Mouse (Mus musculus) Muller cell, postnatal 12 days (primary cell): ENCODE measurements at regions not wholly inside any gene's neighbourhood (a gene's known extent, or its start where the extent isn't known, plus 50 kb on each side); places are given as distances from the start of the nearest gene placed in this dataset.

Experiments
- DNase-seq: peaks from one replicate; pipeline ENCODE4 v3.0.0-alpha.2; 2015; ENCODE audit errors: inconsistent ontology term

DNA sequence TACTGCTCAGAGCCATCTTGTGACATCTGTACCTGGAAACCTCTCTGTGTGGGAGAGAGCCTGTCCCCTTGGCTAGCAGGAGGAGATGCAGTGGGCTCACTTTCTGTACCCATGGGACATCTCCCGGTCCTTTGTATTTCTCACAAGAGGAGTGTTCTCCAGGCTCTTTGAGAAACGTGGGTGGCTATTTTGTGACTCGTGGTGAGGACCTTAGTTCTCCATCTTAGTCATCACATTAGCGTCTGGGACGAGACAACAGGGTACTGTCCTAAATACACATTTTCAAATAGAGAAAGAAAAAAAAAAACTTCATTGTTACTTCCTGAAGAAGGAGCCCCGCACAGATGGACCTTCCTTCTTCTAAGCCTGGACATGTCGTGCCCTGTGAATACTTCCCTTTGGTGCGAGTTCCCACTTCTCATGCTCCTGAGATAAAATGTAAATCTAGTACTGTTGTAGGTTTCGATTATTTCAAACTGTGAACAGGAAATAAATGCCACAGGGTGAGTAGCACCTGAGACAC is 366.8 kb upstream of the Runx1 start:
- DNase-seq: peak; percentile 60

DNA sequence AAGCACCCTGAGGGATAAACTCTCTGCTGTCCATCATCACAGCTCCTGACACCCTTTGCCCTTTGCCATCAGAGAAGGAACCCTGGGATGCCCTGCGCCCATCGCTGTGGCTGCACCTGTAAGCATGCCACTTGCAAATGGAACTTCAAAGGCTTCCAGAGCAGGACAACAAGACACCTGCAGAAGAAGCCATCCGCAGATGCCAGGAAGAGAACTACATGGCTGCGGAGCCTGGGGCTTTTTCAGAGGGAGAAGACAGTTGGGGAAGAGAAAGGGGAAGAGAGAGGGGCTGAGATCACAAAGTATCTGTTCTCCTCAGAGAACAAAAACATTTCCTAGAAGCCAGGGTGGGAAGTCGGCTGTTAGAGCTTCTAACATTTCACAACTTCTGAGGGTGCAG is 365.2 kb upstream of the Runx1 start:
- DNase-seq: no peak

DNA sequence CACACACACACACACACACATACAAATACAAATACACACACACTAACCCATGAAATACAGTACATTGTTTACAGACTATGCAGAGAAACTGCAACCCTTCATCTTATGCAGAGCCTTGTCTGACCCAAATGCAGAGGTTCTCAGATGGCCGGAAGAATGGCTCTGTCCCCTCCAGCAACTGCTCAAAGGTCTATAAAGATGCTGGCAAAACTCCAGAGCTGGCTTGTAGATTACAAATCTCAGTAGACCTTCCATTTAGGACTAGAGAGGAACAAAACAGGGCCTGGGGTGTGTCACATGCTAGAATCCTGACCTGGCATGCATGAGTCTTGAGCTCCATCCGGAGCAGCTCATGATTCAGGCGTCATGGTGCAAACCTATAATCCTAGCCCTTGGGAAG is 364.4 kb upstream of the Runx1 start:
- DNase-seq: no peak

DNA sequence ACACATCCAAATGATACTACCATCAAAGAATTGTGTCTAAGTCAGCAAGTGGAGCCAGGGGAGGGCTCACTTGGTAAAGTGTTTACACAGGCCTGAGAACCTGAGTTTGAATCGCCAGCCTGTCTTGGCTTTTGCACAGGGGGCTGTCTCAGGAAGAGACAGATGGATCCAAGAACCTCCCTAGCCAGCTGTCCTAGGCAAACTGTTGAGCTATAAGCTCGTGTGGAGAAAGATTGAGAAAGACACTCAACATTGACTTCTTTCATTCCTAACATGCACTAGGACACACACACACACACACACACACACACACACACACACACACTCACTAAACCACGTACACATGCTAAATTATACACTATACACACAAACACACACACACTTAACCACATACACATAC is 363.9 kb upstream of the Runx1 start:
- no peak for DNase-seq

DNA sequence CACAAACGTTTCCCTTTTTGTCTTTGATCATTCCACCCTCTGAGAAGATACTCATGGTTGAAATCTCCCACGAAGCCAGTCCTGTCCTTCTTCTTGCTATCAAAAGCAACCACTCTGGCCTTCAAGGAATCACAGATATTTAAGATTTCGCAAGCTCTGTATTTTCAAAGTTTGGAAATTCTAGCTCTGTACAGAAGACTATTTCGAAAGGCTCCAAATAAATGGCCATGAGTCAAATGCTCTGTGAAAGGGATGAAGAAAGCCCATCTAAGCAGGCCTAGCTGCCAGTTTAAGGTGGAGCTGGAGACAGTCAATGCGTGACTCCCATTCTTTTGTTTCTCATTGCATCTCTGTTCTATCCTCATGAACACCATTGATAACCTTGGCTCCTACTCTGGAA is 363.5 kb upstream of the Runx1 start:
- peak; percentile 49 for DNase-seq

DNA sequence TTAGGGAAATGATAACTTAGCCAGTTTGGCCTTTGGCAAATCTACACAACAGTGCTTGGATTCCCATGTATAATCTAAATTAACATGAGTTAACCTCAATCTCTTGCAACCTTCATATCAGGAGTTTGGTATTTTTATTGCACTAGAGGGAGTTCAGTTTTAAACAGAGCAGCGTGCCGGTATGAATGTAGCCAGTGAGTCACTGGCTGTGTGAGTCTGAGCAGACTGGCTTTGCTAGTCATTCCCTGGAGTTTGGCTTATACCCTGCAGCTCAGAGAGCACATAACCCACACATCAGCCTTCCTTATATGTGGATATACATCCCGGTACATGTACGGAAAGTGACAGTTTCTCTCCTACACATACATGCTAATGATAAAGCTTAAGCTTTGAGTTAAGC is 360.6 kb upstream of the Runx1 start:
- DNase-seq: no peak

DNA sequence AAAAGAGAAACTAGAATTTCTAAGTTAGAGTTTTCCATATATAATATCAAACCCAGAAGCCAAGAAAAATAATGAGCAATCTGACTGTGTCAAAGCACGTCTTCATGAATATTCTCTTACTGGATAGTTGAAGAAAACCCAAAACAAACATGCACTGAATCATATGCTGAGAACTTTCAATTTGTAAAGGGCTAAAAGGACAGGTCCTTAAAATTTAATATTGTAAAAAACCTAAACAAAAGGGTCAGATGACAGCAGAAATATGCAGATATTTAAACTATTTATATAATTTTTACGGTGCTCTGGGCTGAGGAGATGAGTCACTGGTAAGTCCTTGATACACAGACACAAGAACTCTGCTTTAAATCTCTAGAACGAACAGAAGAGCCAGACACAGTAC is 356.7 kb upstream of the Runx1 start:
- peak; percentile 52 for DNase-seq

DNA sequence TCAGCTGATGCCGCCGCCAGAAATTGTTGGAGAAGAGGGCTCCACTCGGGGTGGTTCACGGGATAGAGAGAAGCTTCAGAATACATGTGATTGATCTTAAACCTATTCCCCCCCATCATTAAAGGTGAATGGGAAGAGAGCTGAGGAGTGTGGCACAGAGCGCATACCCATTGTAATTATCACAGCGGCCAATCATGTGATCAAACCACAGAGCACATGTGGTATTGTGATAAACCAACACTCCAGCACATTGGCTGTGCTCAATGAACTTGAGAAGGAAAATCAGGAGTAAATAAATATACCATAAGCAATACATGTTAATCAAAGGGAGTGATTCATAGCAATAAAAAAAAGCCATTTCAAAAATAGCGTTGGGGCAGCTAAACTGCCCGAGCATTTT is 355.5 kb upstream of the Runx1 start:
- DNase-seq: no peak

DNA sequence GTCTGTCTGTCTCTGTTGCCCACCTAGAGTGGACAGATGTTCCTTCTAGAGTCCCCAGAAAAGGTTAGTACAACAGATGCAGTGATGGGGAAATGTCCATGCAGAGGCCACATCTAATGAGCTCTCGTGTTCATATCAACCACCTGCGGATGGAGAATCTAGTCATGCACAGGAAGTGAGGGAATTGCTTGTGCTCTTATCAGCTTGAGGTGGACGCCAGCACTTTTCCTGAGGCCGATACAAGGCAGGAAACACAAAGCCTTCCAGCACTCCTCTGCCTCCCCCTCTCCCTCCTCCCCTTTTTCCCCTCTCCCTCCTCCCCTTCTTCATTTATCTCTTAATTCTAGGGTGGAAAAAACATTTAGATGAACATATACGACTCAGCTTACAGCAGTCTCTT is 354.3 kb upstream of the Runx1 start:
- DNase-seq: no peak

DNA sequence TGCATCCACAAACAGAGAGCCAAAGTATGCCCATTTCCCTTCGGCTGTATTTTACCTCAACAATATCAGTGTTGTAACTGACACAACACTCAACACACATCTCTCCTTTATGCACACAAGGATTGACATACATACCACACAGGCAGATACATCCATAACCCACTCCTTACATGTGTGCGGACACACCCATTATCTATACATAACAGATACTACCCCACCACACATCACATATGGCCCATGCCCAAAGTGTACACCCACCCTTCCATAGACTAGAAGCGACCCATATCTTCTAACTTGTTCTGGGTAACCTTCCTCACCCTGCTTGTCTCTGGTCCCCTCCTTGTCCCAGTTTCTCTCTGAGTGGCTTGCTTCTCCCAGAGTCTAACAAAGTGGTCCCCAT is 340.7 kb upstream of the Runx1 start:
- no peak for DNase-seq

DNA sequence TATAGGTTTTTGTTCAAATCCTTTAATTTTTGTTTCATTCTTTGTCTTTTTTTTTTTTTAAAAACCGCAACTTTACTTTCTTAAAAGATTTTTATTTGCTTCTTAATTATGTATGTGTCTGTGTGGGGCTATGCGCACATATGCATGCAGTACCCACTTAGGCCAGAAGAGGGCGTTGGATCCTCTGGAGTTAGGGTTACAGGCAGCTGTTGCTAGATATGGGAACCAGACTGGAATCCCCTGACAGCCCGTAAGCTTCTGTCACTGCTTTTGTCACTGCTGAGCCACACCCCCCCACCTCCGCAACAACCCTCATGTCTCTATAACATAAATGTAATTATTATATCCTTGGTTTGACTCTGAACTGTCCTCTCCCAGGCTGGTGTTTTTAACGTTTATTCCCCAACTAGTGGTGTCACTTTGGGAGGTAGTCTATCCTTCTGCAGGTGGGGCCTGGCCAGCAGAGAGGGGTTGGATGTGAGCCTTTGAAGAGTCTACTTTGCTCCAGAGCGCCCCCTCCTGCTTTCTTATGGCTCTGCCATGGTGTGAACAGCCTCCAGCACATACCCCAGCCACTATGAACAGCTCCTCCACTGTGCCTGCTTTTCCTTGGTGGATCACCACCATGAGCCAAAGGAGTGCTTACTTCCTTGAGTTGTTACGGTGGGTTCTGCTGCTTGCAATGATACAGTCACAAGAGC is 332.7 kb upstream of the Runx1 start:
- DNase-seq: no peak

DNA sequence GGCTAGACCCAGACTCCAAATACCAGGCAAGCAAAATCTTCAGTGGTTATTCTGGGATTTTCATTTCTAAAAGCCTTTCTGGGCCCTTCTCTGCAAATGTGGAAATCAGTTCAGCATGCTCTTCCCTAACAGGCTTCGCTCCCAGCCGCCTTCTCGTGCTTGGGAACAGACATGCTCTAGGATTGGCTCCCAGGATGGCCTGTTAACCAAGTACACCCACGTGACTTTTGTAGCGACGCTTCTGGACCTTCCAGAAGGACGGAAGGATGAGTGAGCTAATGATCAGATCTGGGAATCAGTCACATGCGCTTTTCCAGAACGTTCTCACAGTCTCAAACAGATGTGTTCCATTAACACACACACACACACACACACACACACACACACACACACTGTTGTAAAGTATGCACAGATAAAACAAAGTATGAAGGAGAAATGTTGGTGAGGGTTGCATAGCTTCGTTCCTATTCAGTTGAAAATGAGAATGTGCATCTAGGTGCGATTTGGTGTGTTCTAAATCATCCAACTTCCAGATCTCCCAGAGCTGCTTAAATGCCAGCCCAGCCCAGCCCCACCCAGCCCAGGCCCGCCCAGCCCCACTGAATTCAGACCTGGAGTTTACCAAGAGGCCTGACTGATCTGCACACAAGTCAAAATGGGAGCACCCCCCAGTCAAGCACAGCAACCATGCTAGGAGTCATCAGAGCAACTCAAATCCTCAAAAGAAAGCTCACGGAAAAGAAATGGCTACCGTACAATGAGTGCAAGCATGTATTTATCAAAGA is 327.8 kb upstream of the Runx1 start:
- no peak for DNase-seq

DNA sequence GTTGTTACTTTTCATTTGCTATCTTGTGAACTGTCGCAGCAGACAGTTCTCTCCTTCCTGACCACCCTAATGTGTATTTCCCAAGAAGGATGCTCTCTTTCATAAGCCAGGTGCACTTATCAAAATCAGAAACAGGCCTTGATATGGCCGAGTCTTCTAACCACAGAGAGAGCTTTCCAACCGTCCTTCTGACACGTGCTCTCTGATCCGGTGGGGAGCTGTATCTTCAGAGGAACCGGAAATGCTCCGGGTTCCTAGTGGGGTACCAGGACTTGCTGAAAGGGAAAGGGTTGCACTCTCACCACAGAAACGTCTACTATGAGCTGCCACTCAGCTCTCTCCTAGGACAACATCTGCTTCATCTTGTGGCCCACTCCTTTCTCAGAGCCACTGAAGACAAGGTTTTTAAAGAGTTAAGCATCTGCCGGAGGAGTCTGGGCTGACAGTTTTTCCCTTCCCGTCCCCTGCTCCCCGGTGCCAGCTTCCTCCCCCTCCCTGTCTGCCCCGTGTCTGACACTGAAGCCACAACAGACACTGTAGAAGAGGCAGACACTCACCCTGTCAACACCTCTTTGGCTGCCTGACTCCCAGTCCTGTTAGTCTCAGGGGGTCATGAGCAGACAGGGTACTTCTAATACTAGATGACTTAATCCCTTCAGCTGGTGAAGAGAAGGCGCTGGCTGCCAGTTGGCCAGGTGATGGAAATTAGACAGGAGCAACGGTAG is 327.0 kb upstream of the Runx1 start:
- DNase-seq: peak; percentile 75

DNA sequence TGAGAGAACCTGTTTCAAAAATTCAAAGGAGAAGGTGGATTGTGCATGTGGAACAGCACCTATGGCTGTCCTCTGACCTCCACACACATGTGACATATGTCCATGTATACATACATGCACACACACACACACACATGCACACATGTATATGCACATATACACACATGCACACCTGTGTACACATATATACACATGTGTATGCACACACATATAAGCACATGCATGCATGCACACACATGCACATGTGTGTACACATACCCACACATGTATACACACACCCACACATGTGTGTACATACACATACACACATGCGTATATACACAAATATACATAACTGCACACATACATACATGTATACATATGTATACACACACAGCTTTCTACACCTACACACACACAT is 326.1 kb upstream of the Runx1 start:
- DNase-seq: no peak

DNA sequence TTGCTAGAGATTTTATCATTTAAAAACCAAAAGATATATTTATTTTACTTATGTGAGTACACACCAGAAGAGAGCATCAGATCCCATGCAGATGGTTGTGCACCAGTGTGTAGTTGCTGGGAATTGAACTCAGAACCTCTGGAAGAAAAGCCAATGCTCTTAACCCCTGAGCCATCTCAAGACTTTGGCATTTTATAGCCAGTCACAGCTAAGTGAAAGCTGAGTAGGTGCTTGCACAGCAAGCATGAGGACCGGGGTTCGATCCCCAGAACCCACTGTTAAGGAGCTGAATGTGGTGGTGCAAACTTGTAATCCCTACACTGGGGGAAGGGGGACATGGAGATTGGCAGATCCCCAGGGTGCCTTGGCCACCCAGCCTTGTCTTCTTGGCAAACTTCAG is 325.7 kb upstream of the Runx1 start:
- DNase-seq: no peak

DNA sequence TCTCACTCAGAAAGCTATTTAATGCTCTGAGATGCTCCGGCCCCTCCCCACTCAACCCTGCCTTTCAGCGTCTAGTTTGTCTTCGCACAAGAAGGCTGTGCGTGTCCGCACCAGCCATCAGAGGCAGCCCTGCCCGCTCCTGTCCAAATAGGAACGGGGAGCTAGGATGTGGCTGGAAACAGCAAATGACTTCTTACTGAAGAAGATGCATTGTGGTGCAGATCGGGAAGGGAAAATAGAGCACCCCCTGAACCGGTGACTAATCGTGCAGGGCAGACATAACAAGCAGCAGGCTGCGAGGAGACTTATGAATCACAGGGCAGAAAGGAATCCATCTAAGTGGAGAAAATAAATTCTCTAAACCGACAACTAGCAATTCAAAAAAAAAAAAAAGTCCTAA is 324.5 kb upstream of the Runx1 start:
- peak; percentile 70 for DNase-seq

DNA sequence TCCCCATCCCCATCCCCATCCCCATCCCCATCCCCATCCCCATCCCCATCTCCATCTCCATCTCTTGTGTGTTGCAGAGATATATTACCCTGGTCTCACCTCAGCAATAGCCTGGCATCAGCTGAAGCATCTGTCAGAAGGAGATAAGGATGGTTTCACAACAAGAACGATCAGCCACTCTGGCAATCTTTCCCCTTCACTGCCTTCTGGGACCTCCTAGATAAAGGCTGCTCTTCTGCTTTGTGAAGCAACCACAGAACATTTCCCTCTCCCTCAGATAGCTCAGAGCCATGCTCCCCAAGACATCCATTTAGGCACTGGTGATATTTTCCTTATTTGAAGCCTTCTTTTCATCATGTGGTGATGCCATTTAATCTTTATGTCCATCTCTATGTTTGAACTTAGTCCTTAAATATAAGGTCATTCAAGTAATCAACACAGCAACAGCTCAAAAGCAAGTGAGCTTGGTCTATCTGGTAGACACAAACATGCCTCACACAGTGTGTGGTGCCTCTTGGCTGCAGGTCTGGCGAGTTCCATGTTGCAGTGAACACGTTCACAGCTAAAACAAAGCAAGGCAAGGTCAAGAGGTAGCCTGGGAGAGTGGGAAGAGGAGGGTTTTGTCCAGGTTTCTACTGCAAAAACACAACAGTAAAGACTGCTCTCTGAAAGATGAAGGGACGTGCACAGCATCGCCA is 321.7 kb upstream of the Runx1 start:
- no peak for DNase-seq

DNA sequence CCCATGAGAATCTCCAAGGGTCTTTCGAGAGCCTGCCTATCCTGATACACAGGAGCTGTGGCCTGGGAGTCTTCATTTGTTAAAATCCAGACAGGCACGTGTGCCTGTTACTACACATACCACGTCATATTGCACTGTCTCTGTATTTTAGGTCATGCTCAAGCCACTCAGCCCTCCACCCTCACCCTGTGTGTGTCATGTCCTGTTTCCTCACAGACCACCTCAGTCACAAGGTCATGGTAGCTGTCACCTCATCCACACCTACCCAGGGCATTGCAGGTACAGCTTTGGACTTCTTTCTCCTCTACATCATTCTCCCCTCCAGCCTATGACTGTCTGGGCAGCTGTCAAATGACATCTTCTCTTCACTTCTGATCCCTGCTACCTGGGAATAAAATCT is 320.9 kb upstream of the Runx1 start:
- no peak for DNase-seq

DNA sequence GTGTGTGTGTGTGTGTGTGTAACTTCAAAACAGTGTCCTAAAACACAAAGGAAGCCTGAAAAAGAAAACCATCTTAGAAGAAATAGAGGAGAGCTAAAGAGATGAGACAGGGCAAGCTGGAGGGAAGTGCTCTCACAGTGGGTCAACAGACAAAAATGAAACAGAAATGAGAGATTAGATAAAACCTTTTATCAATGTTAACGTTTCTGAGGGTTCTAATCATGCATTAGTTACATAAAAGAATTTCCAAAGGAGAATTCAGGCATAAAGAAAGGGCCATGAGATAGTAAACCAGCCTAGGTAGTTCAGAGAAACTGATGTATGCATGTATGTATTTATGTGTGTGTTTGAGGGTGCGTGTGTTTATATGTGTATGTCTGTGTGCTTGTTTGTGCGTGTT is 319.7 kb upstream of the Runx1 start:
- DNase-seq: no peak

DNA sequence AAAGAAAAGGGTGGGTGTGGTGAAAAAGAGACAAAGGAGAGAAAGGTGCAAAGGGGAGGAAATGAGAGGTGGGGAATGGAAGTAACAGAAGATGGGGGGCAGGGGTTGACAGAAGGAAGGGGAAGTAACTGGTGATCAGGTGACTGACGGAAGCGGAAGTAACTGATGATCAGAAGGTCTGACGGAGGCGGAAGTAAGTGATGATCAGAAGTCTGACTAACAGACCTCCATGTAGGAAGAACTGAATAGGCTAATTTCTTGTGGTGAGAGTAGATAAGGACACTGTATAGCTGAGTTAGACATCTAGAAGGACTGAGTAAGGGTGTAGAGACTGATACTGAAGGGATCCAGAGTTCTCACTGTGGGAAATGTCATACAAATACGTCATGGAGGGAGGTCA is 318.1 kb upstream of the Runx1 start:
- DNase-seq: no peak

DNA sequence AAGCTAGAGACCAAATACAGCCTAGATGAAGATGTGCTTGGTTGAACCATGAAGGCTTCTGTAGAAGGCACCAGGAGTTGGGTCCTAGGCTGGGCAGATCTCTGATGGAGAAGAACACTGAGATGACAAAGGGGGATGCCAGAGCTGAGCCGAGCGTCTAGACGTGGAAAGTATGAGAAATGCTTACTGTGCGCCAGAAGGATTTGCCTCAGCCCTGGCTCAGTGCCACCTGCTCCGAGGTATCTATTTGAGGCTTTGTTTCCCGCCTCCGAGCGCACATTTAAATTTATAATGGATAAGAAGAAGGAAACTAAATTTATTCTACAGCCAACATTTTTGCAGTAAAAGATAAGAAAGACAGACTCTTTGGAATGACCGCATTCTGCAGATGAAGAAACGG is 317.2 kb upstream of the Runx1 start:
- no peak for DNase-seq

DNA sequence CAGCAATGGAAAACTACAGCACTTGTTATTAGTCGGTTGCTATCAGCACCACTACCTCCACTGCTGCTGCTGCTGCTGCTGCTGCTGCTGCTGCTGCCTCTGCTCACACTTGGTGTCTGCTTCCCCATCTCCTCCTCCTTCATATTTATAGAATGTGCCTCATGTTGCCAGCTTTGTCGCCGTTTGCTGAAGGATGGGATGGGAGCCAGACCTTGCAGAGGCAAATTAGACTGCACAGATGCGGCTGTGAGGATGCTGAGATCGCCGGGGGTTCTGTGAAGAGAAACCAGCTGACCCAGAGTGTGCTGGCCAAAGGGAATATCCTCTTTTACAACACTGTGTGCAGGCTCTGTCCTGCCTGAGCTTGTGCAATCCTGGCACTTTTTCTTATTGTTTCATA is 316.0 kb upstream of the Runx1 start:
- peak; percentile 41 for DNase-seq
